Mouse (Mus musculus) lung, postnatal 0 days (tissue): ENCODE data around the gene Ltbp4. TPM values are rescaled to one million over a fixed set of nuclear protein-coding genes. Genes with fewer than 3 reads are reported as not detected.

Experiments
- ATAC-seq: fragments of 200-750 bp; cut with Nextera tagmentation; 2 replicates; pipeline ENCODE4 v1.8.0; 2017; ENCODE audit warnings: moderate library complexity
- DNase-seq: peaks from one replicate; pipeline ENCODE4 v3.0.0-alpha.2; 2016; ENCODE audit warnings: low spot score
- H3K27ac ChIP-seq: fragments of 300-500 bp; sonication (generic); 2 replicates; pipeline ENCODE4 v1.5.1; 2014; ENCODE audit warnings: antibody characterized with exemption, mild to moderate bottlenecking, low read length, mixed read lengths
- H3K27me3 ChIP-seq: fragments of 300-500 bp; sonication (generic); replicated peaks from 2 replicates; pipeline ENCODE4 v1.6.1; 2014; ENCODE audit warnings: low read length, mixed read lengths; ENCODE audit not compliant: insufficient read depth
- H3K36me3 ChIP-seq: fragments of 300-500 bp; sonication (generic); 2 replicates; pipeline ENCODE4 v1.6.1; 2014; ENCODE audit warnings: low read length, mixed read lengths; ENCODE audit not compliant: insufficient read depth
- H3K4me1 ChIP-seq: fragments of 300-500 bp; sonication (generic); 2 replicates; pipeline ENCODE4 v1.6.1; 2014; ENCODE audit warnings: antibody characterized with exemption, low read depth, low read length, mixed read lengths; ENCODE audit not compliant: insufficient read depth
- H3K4me2 ChIP-seq: fragments of 300-500 bp; sonication (generic); replicated peaks from 2 replicates; pipeline ENCODE4 v1.6.1; 2014; ENCODE audit warnings: low read depth, mild to moderate bottlenecking, low read length, moderate library complexity, mixed read lengths
- H3K4me3 ChIP-seq: fragments of 300-500 bp; sonication (generic); 2 replicates; pipeline ENCODE4 v1.5.1; 2014; ENCODE audit warnings: low read depth, low read length
- H3K9ac ChIP-seq: fragments of 300-500 bp; sonication (generic); replicated peaks from 2 replicates; pipeline ENCODE4 v1.6.1; 2014; ENCODE audit warnings: low read depth, mild to moderate bottlenecking
- H3K9me3 ChIP-seq: fragments of 300-500 bp; sonication (generic); 2 replicates; pipeline ENCODE4 v1.6.1; 2016; ENCODE audit warnings: low read length, mixed read lengths
- CTCF ChIP-seq: IDR thresholded peaks from 2 replicates; pipeline ENCODE4 v1.5.1; 2016; ENCODE audit warnings: antibody characterized with exemption, mild to moderate bottlenecking
- EP300 ChIP-seq: IDR thresholded peaks from 2 replicates; pipeline ENCODE4 v1.6.1; 2016; ENCODE audit warnings: antibody characterized with exemption, mild to moderate bottlenecking, control low read depth
- WGBS: fragments of 180-500 bp; shearing (Covaris S2); extraction: QIAGEN DNeasy Blood & Tissue Kit; methylation state at CpG from one replicate; pipeline ENCODE4 v1.1.7; 2014; 5-methylcytosine and 5-hydroxymethylcytosine counted together
- polyA plus RNA-seq: library from polyadenylated mRNA; unstranded; fragments of >200 nt; fragmentation: Nextera tagmentation; extraction: Ambion mirVana; gene quantifications from 2 replicates; pipeline ENCODE4 v1.2.1, GENCODE M21; 2015

The Ltbp4 gene
- polyA plus RNA-seq, 1 experiment from 2014 or later, result 103 TPM

DNA sequence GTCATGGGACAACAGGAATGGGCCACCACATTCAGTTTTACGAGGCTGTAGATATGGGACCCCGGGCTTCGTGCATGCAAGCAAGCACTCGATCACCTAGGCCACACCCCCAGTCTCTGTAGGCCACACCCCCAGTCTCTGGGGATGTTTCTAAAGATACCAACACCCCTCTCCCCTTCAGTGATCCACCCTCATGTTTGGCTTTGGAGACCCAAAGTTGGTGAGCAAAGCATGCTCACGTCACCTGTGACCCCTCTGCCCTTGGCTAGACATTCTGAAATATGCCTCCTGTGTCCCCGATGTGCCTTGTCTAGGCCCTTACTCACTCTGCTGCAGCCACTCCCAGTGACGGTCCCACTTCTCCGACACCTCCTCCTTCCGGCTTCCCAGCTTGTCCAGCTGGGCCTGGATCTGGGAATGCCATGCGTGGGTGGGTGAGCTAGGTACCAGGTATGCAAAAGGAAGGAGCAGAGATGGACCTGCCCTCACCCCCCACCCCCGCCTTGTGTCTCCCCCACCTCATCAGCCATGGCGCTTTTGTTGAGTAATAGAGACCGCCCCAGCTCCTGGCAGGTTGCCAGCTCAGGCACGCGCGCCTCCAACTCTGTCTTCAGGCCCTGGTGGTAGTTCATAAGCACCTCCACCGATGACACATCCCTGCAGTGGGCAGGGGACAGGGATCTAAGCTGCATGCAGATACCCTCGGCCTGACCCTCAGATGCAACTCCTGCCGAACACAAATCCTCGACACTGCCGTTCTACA is 28.8 kb upstream of the Ltbp4 start:
- peaks cover 60% of the 10 kb centered on the region for H3K27me3 ChIP-seq
- DNase-seq (no peak), ATAC-seq (no peak)
- no peak overlapping the region for H3K4me3 ChIP-seq
- no peak overlapping the region for H3K27ac ChIP-seq
- no peaks in the 10 kb centered on the region for H3K9me3 ChIP-seq
- 31% methylated on average over 21 of the region's 21 CpGs for WGBS
- TF ChIP-seq CTCF, result no peak
- no peak for TF ChIP-seq EP300
- no peaks in the 10 kb centered on the region for H3K36me3 ChIP-seq
- H3K4me2 ChIP-seq, result no peak overlapping the region
- no peaks in the 10 kb centered on the region for H3K4me1 ChIP-seq
- H3K9ac ChIP-seq, result no peak overlapping the region

DNA sequence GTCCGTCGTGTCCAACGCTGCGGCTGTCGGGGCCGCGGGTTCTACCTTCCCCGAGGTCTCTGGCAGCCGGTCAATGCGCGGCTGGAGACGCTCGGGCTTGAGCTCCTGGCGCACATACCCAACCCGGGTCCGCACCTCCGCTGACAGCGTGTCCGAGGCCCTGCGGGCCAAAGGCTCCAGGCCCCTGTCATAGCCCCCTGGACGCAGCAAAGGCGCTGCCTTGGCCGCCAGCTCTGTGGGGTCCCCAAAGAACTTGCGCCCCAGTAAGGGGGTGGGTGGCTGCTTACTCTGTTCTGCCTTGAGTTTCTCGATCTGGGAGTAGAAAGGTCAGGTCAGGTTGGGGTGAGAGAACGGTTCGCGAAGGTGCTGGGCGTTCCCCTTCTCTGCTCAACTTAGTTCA is 26.9 kb upstream of the Ltbp4 start:
- H3K4me2 ChIP-seq, result no peak overlapping the region
- peaks cover 50% of the 10 kb centered on the region for H3K27me3 ChIP-seq

DNA sequence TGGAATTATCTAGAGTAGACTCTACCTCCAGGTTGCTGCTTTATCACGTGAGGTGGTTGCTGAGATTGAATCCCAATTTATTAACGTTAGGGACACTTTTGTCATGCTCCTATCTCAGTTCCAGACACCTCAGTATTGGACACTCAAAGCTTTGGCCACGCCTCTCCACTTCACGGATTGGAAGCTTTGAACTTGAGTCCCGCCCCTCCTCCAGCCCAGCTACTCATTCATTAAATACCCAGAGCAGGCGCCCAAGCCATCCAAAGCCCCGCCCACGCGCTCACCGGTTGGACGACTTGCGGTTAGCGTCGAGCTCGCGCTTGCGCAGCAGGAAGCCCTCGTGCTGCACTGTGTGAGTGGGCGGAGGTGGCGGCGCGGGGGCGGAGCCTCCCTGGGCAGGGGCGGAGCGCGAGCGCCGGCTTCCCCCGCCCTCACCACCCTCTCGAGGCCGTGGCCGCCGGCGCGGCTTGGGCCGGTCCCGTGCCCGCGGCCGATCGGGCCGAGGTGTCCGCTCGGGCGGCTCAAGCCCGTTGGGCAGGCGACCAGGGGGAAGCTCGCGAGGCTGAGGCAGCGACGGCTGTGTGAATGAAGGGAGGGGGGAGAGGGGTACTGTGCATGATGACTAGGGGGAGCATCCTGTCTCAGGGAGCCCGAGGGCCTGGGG is 23.9 kb upstream of the Ltbp4 start:
- Histone ChIP-seq H3K27me3 (peaks cover 28% of the 10 kb centered on the region), H3K36me3 (no peaks in the 10 kb centered on the region), H3K4me3 (peak overlapping the region; percentile 34), H3K27ac (no peak overlapping the region), H3K4me1 (peaks cover 6% of the 10 kb centered on the region; the same call in 1 of the 2 replicates), H3K9me3 (no peaks in the 10 kb centered on the region), H3K9ac (peak overlapping the region; percentile 27; the same call in 1 of the 2 replicates), H3K4me2 (peak overlapping the region; percentile 70)
- TF ChIP-seq EP300 (no peak), CTCF (no peak)
- WGBS, result 1% methylated on average over 52 of the region's 52 CpGs
- DNase-seq (peak; percentile 99), ATAC-seq (peak; percentile 97)

More for the DNA sequence above, 26.9 kb upstream of the Ltbp4 start:
- no peak overlapping the region for H3K9ac ChIP-seq
- WGBS, result 4% methylated on average over 29 of the region's 29 CpGs
- H3K27ac ChIP-seq, result no peak overlapping the region
- TF ChIP-seq EP300, result no peak
- no peak for TF ChIP-seq CTCF
- H3K4me1 ChIP-seq, result no peaks in the 10 kb centered on the region
- no peaks in the 10 kb centered on the region for H3K9me3 ChIP-seq
- no peak for ATAC-seq
- no peak for DNase-seq
- 0 out of 2 replicates have a peak overlapping the region, but pooled peaks have one; percentile 0 for H3K4me3 ChIP-seq
- H3K36me3 ChIP-seq, result no peaks in the 10 kb centered on the region

- Histone ChIP-seq H3K36me3 (no peaks in the 10 kb centered on the region), H3K4me1 (peaks cover 7% of the 10 kb centered on the region; the same call in 1 of the 2 replicates), H3K9ac (no peak overlapping the region), H3K27ac (no peak overlapping the region), H3K27me3 (peaks cover 22% of the 10 kb centered on the region; the same call in 1 of the 2 replicates), H3K4me2 (no peak overlapping the region), H3K9me3 (no peaks in the 10 kb centered on the region), H3K4me3 (no peak overlapping the region)
- no peak for DNase-seq
- no peak for ATAC-seq
- TF ChIP-seq EP300 (no peak), CTCF (no peak)
- WGBS, result 47% methylated on average over 6 of the region's 6 CpGs
Observed at GRCm38 (mm10) chr7:27360749-27361148, 23.3 kb upstream of the Ltbp4 start.

DNA sequence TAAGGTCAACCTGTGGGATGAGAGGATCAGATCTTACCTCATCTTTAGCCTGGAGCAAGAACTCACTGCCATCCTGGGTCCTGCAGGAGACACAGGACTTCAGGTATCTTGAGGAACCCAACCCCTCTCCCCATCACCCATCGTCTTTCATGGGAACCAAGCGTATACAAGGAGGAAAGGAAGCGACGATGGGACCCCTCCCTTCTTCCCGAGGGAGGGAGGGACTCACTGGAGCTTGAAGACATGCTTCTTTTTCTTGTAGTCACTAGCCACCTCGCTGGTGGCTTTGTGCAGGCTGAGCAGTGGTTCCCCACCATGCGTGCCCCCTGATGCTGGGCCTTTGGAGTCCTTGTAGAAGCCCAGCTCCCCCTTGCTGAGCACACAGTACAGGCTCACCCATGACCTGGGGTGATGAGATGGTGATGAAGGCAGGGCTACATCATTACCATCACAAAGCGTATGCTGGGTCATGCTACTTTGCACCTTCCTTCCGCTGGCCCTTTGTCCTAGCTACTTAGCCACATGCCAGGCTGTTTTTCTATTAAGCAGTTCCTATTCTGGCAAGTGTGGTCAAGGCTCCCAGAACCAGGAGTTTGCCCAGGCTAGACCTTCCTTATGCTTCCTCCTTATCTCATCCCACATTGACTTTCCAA is 22.3 kb upstream of the Ltbp4 start:
- H3K9me3 ChIP-seq, result no peaks in the 10 kb centered on the region
- no peak overlapping the region for H3K27ac ChIP-seq
- H3K4me3 ChIP-seq, result no peak overlapping the region
- no peak overlapping the region for H3K9ac ChIP-seq
- H3K4me1 ChIP-seq, result peaks cover 13% of the 10 kb centered on the region; the same call in 1 of the 2 replicates
- no peak overlapping the region for H3K4me2 ChIP-seq
- H3K36me3 ChIP-seq, result no peaks in the 10 kb centered on the region
- ATAC-seq (no peak), DNase-seq (no peak)
- 80% methylated on average over 9 of the region's 9 CpGs for WGBS
- TF ChIP-seq CTCF, result no peak
- TF ChIP-seq EP300, result no peak
- H3K27me3 ChIP-seq, result peaks cover 14% of the 10 kb centered on the region; the same call in 1 of the 2 replicates

GRCm38 (mm10) chr7:27359162-27359561 is 21.7 kb upstream of the Ltbp4 start:
- no peak overlapping the region for H3K9ac ChIP-seq
- DNase-seq (no peak), ATAC-seq (no peak)
- WGBS, result 66% methylated on average over 2 of the region's 2 CpGs
- no peak overlapping the region for H3K4me2 ChIP-seq
- no peak overlapping the region for H3K4me3 ChIP-seq
- no peaks in the 10 kb centered on the region for H3K9me3 ChIP-seq
- TF ChIP-seq CTCF (0 out of 2 replicates have a peak, but pooled peaks have one; percentile 6), EP300 (no peak)
- H3K27me3 ChIP-seq, result peaks cover 7% of the 10 kb centered on the region; the same call in 1 of the 2 replicates
- H3K36me3 ChIP-seq, result no peaks in the 10 kb centered on the region
- no peak overlapping the region for H3K27ac ChIP-seq
- peaks cover 13% of the 10 kb centered on the region; the same call in 1 of the 2 replicates for H3K4me1 ChIP-seq
